ENCODE assay signal across 15 mouse cellular contexts in the genomic region with DNA sequence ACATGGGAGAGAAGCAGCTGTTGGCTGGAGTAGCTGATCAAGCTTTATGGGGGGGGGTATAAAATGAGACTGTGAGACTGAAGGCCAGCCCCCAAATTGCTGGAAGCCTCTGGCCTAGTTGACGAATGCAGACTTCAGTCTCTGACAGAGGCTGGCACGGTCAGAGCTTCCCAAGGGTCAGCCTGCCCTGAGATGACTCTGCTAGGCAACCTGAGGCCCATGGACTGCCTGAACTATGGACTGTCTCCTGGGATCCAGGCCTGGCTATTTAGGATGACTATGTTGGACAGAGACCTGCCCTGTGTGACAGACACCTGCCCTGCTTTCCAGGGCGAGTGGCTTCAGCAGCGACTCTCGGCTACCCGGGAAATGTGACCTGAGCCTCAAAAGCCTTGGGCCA.
DNase-seq lines count a peak whose midpoint lies in the region; ATAC-seq and TF ChIP-seq lines count a peak whose summit lies in the region.
"Had no signal": no experiment of that assay in that cellular context is flagged by ENCODE, and none has a peak within 500 bp of the region (broad histone marks: within the 10 kb centered on the region; RNA-seq: fewer than 3 reads in every experiment).

No protein-coding gene starts in this region.

- no peak overlapping the region for H3K27ac ChIP-seq in kidney, embryonic 15.5 days
- 0 out of 2 replicates have a peak overlapping the region, but pooled peaks have one; percentile 67 for H3K27ac ChIP-seq in cortical plate, adult 2 months (ENCODE audit: insufficient read depth, low read length)
- H3K27ac ChIP-seq in midbrain, embryonic 15.5 days, result peak overlapping the region; percentile 74
- H3K27ac ChIP-seq: limb, embryonic 13.5 days; liver, embryonic 14.5 days had no signal

- H3K4me3 ChIP-seq in kidney, embryonic 15.5 days (replicated peaks), result no peak overlapping the region
- H3K4me3 ChIP-seq in cortical plate, adult 2 months (ENCODE audit: insufficient read depth, low read length), result no peak overlapping the region
- H3K4me3 ChIP-seq in midbrain, embryonic 15.5 days, result no peak overlapping the region
- H3K4me3 ChIP-seq: erythroblast, embryonic 14.5 days; limb, embryonic 13.5 days had no signal

- no peaks in the 10 kb centered on the region for H3K27me3 ChIP-seq in kidney, embryonic 15.5 days
- no peaks in the 10 kb centered on the region for H3K27me3 ChIP-seq in midbrain, embryonic 15.5 days (replicated peaks)

- no peaks in the 10 kb centered on the region for H3K36me3 ChIP-seq in kidney, embryonic 15.5 days
- H3K36me3 ChIP-seq in midbrain, embryonic 15.5 days (replicated peaks), result peaks cover 10% of the 10 kb centered on the region; the same call in 1 of the 2 replicates
- H3K36me3 ChIP-seq: limb, embryonic 13.5 days had no signal

- H3K4me1 ChIP-seq in kidney, embryonic 15.5 days, result 0 out of 2 replicates have a peak, but pooled peaks cover under 1% of the 10 kb centered on the region
- H3K4me1 ChIP-seq in cortical plate, adult 2 months (ENCODE audit: control insufficient read depth, insufficient read depth, low read length), result peaks cover 17% of the 10 kb centered on the region
- peaks cover 21% of the 10 kb centered on the region for H3K4me1 ChIP-seq in midbrain, embryonic 15.5 days

- H3K9ac ChIP-seq in kidney, embryonic 15.5 days, result no peak overlapping the region
- H3K9ac ChIP-seq in midbrain, embryonic 15.5 days, result no peak overlapping the region
- H3K9ac ChIP-seq: limb, embryonic 13.5 days; liver, embryonic 14.5 days had no signal

- no peak overlapping the region for H3K4me2 ChIP-seq in kidney, embryonic 15.5 days
- H3K4me2 ChIP-seq in midbrain, embryonic 15.5 days, result no peak overlapping the region
- H3K4me2 ChIP-seq: limb, embryonic 13.5 days had no signal

- TF ChIP-seq CTCF in cortical plate, adult 2 months (IDR thresholded peaks at IDR 0.05; ENCODE audit: extremely low read depth, insufficient read depth, low read length), result no peak

- no peaks in the 10 kb centered on the region for H3K9me3 ChIP-seq in kidney, embryonic 15.5 days (replicated peaks)
- no peaks in the 10 kb centered on the region for H3K9me3 ChIP-seq in midbrain, embryonic 15.5 days
- H3K9me3 ChIP-seq: limb, embryonic 13.5 days had no signal

- TF ChIP-seq POLR2A in cortical plate, adult 2 months (IDR thresholded peaks at IDR 0.05; ENCODE audit: extremely low read depth, insufficient read depth, low read length), result no peak

- no peak for ATAC-seq in kidney, embryonic 15.5 days (replicated peaks; ENCODE audit: low FRiP score)
- ATAC-seq in midbrain, embryonic 15.5 days (replicated peaks), result no peak; the same call in 1 of the 2 replicates

- WGBS in kidney, embryonic 15.5 days, result 66% methylated on average over 6 of the region's 6 CpGs
- 57% methylated on average over 6 of the region's 6 CpGs for WGBS in midbrain, embryonic 15.5 days

- peak; percentile 57 for DNase-seq in cerebellum, adult 9-11 months
- DNase-seq in cerebellum, adult 11 months, result no peak
- DNase-seq in kidney, adult 18-20 months, result peak; percentile 8
- no peak for DNase-seq in frontal cortex, postnatal 25 days (ENCODE audit: low spot score in 2 of 2)
- DNase-seq: adrenal gland, adult 8-10 months; heart, adult 11 months; kidney, postnatal 14 days; layer of hippocampus, adult 9-11 months; thymus, postnatal 36 days had no signal

Comparison
In these comparisons a context has a peak if more than half of its experiments do, and no peak if none do; other contexts are left out.
1. DNase-seq: peak in cerebellum, adult 9-11 months (single experiment) and kidney, adult 18-20 months (single experiment); none in cerebellum, adult 11 months (single experiment) and frontal cortex, postnatal 25 days (0 of 2).